Mouse (Mus musculus): ENCODE measurements around the gene Gtpbp3. TPM values are rescaled to one million over a fixed set of nuclear protein-coding genes. Genes with fewer than 3 reads are reported as not detected.
A peak's percentile ranks its signal among the peaks of the same experiment; 100 is the strongest.

The Gtpbp3 gene
- polyA plus RNA-seq, 1 experiment from 2014 or later, result 4.8 TPM

DNA sequence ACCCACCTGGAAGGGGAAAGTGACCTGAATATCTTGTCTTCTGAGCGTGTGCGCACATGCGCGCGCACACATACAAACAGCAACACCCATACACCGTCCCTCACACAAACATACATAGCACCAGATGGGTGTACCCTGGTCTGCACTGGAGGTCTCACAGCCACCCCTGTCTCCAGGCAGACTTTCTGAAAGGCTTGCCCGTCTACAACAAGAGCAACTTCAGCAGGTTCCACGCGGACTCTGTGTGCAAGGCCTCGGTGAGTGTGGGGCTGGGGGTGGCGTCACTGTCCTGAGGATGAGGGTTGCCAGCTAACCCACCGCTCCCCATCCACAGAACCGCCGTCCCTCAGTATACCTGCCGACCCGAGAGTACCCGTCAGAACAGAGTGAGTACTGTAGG, 16.0 kb upstream of the Gtpbp3 start:
- Histone ChIP-seq H3K4me1 (ENCODE audit: control insufficient read depth, insufficient read depth, low read length) (peaks cover 7% of the 10 kb centered on the region; the same call in 1 of the 2 replicates), H3K27me3 (ENCODE audit: control insufficient read depth, insufficient read depth, low read length) (no peaks in the 10 kb centered on the region), H3K36me3 (replicated peaks; ENCODE audit: control insufficient read depth, insufficient read depth, low read depth, low read length) (peaks cover 9% of the 10 kb centered on the region; the same call in 1 of the 2 replicates), H3K9ac (replicated peaks; ENCODE audit: low read length) (no peak overlapping the region), H3K9me3 (replicated peaks; ENCODE audit: control insufficient read depth, low read length) (no peaks in the 10 kb centered on the region), H3K27ac (replicated peaks; ENCODE audit: low read depth, low read length) (no peak overlapping the region), H3K4me2 (ENCODE audit: low read depth, low read length) (no peak overlapping the region), H3K4me3 (ENCODE audit: low read depth, low read length) (no peak overlapping the region)
- no peak for ATAC-seq (replicated peaks; ENCODE audit: insufficient number of reproducible peaks, low FRiP score, low TSS enrichment, low read depth)
- DNase-seq (ENCODE audit: low spot score), result no peak
- 93% methylated on average over 17 of the region's 17 CpGs for WGBS

DNA sequence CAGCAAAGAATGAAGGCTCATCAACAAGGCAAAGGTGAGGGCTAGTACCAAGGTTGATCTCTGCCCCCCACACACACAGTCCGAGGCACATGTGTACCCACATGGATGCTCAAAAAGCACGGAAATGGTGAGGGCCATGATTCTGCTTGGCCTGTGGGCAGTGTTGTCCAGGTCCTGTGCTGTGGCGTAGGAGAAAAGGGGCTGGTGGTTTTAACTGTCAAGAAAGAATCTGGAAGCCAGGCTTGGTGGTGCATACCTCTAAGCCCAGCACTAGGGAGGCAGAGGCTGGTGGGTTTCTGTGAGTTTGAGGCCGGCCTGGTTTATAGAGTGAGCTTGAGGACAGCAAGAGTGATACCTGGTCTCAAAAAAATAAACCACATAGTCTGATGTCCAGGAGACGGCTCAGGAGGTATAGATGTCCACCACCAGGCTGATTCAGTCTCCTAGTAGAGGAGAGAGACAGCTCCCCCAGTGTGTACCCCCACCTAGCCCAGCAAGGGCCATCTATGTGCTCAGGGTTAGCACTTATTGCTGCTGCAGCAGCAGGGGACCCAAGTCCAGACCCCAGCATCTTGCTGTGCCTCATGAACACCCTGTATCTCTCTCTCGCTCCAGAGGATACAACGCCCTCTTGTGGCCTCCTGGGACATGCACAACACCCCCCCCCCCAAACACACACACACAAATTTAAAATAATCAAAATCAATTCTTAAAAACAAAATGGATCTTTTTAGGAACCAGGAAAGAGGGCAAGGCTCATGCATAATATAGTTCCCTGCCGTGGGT, 15.1 kb upstream of the Gtpbp3 start:
- WGBS, result 90% methylated on average over 8 of the region's 8 CpGs
- ATAC-seq (replicated peaks; ENCODE audit: insufficient number of reproducible peaks, low FRiP score, low TSS enrichment, low read depth) (no peak), DNase-seq (ENCODE audit: low spot score) (no peak)
- Histone ChIP-seq H3K4me1 (ENCODE audit: control insufficient read depth, insufficient read depth, low read length) (peaks cover 12% of the 10 kb centered on the region; the same call in 1 of the 2 replicates), H3K27me3 (ENCODE audit: control insufficient read depth, insufficient read depth, low read length) (no peaks in the 10 kb centered on the region), H3K4me2 (ENCODE audit: low read depth, low read length) (no peak overlapping the region), H3K4me3 (ENCODE audit: low read depth, low read length) (no peak overlapping the region), H3K9me3 (replicated peaks; ENCODE audit: control insufficient read depth, low read length) (no peaks in the 10 kb centered on the region), H3K9ac (replicated peaks; ENCODE audit: low read length) (no peak overlapping the region), H3K27ac (replicated peaks; ENCODE audit: low read depth, low read length) (no peak overlapping the region), H3K36me3 (replicated peaks; ENCODE audit: control insufficient read depth, insufficient read depth, low read depth, low read length) (peaks cover 9% of the 10 kb centered on the region; the same call in 1 of the 2 replicates)

DNA sequence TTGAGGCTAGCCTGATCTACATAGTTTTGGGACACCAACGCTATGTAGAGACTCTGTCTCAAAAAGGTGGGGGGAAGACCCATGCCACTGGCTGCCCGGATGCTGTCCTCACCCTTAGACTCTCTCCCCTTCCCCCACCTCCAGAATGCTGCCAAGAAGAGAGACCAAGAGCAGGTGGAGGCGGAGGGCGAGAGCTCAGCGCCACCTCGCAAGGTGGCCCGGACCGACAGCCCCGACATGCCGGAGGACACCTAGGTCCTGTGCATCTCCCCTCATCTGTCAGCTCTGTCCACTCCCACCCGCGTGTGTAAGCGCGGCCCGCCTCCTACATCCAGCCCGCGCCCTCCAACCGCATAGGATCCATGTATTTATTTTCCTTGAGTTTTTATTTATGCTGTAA, 13.6 kb upstream of the Gtpbp3 start:
- WGBS, result 96% methylated on average over 16 of the region's 18 CpGs

DNA sequence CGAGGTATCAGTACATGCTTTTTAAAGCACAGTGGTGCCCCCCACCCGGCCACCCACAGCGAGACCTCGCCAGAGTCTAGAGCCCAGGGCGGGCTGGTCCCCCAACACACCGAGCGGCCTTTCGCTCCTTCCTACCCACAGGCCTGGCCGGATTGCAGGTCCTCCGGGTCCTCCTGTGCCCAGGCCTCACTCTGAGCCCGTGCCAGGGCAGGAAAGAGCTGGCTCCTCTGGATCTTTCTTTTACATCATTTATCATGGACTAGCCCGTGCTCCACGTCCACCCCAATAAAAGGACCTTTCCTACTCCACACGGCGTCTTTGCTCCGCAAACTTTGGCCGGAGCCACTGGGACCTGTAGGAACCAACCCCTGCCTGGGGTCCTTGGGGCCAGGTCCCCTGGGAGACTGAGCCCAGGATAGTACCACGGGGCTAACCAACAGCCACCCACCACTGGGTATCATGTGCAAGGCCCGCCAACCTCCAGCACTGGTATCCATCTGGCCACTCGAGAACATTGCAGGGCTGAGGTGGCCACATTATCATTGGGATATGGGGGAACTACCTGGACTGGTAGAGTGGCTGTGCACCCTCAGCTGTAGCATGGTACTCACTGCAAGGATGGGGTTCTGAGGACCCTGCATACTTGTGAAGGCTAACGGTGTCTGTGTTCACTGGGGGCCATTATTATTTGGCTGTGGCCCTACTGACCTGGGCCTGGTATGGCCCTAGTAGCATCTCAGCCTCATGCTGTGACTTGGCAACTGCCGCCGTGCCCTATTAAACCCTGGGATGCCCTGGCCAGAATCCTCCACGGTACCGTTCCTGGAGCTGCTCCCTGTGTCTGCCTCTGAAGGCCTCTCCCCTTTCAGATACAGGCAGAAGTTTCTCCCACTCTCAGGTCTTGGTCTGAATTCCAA, 12.9 kb upstream of the Gtpbp3 start:
- peaks cover 9% of the 10 kb centered on the region; the same call in 1 of the 2 replicates for H3K36me3 ChIP-seq (replicated peaks; ENCODE audit: control insufficient read depth, insufficient read depth, low read depth, low read length)
- ATAC-seq (replicated peaks; ENCODE audit: insufficient number of reproducible peaks, low FRiP score, low TSS enrichment, low read depth), result no peak
- 88% methylated on average over 25 of the region's 25 CpGs for WGBS

More for the DNA sequence above, 13.6 kb upstream of the Gtpbp3 start:
- ATAC-seq (replicated peaks; ENCODE audit: insufficient number of reproducible peaks, low FRiP score, low TSS enrichment, low read depth) (no peak), DNase-seq (ENCODE audit: low spot score) (no peak)
- no peak overlapping the region for H3K9ac ChIP-seq (replicated peaks; ENCODE audit: low read length)
- H3K4me3 ChIP-seq (ENCODE audit: low read depth, low read length), result no peak overlapping the region
- no peaks in the 10 kb centered on the region for H3K9me3 ChIP-seq (replicated peaks; ENCODE audit: control insufficient read depth, low read length)
- no peaks in the 10 kb centered on the region for H3K27me3 ChIP-seq (ENCODE audit: control insufficient read depth, insufficient read depth, low read length)
- no peak overlapping the region for H3K4me2 ChIP-seq (ENCODE audit: low read depth, low read length)
- H3K4me1 ChIP-seq (ENCODE audit: control insufficient read depth, insufficient read depth, low read length), result peaks cover 12% of the 10 kb centered on the region; the same call in 1 of the 2 replicates
- H3K27ac ChIP-seq (replicated peaks; ENCODE audit: low read depth, low read length), result no peak overlapping the region
- peaks cover 9% of the 10 kb centered on the region; the same call in 1 of the 2 replicates for H3K36me3 ChIP-seq (replicated peaks; ENCODE audit: control insufficient read depth, insufficient read depth, low read depth, low read length)

DNA sequence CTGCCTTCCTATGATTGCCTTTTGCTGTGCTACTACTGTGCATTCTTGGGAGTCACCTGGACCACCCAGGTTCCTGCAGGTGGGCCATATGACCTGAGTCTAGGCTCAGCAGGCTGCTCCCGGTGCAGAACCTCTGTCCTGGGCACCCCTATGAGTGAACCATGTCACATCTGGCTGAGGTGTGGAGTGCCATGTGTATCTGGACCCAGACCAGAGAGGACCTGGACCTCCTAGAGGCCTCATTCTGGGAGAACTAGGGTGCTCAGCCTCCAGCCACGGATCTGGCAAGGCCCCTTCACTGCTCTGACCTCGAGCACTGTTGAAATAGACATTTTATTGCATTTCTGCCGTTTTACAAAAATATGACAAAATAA, 12.2 kb upstream of the Gtpbp3 start:
- Histone ChIP-seq H3K4me3 (ENCODE audit: low read depth, low read length) (peak overlapping the region; percentile 52), H3K4me1 (ENCODE audit: control insufficient read depth, insufficient read depth, low read length) (peaks cover 5% of the 10 kb centered on the region; the same call in 1 of the 2 replicates), H3K4me2 (ENCODE audit: low read depth, low read length) (peak overlapping the region; percentile 86), H3K9me3 (replicated peaks; ENCODE audit: control insufficient read depth, low read length) (no peaks in the 10 kb centered on the region), H3K27me3 (ENCODE audit: control insufficient read depth, insufficient read depth, low read length) (no peaks in the 10 kb centered on the region), H3K9ac (replicated peaks; ENCODE audit: low read length) (peak overlapping the region; percentile 73), H3K27ac (replicated peaks; ENCODE audit: low read depth, low read length) (no peak overlapping the region), H3K36me3 (replicated peaks; ENCODE audit: control insufficient read depth, insufficient read depth, low read depth, low read length) (peaks cover 9% of the 10 kb centered on the region; the same call in 1 of the 2 replicates)
- DNase-seq (ENCODE audit: low spot score) (no peak), ATAC-seq (replicated peaks; ENCODE audit: insufficient number of reproducible peaks, low FRiP score, low TSS enrichment, low read depth) (0 out of 2 replicates have a peak, but pooled peaks have one; percentile 4)
- 30% methylated on average over 4 of the region's 4 CpGs for WGBS

More for the DNA sequence above, 12.9 kb upstream of the Gtpbp3 start:
- H3K27me3 ChIP-seq (ENCODE audit: control insufficient read depth, insufficient read depth, low read length), result no peaks in the 10 kb centered on the region
- H3K4me1 ChIP-seq (ENCODE audit: control insufficient read depth, insufficient read depth, low read length), result peaks cover 7% of the 10 kb centered on the region; the same call in 1 of the 2 replicates
- no peak overlapping the region; the same call in 1 of the 2 replicates for H3K9ac ChIP-seq (replicated peaks; ENCODE audit: low read length)
- DNase-seq (ENCODE audit: low spot score), result no peak
- no peak overlapping the region for H3K4me3 ChIP-seq (ENCODE audit: low read depth, low read length)
- H3K4me2 ChIP-seq (ENCODE audit: low read depth, low read length), result no peak overlapping the region
- H3K9me3 ChIP-seq (replicated peaks; ENCODE audit: control insufficient read depth, low read length), result no peaks in the 10 kb centered on the region
- H3K27ac ChIP-seq (replicated peaks; ENCODE audit: low read depth, low read length), result no peak overlapping the region

DNA sequence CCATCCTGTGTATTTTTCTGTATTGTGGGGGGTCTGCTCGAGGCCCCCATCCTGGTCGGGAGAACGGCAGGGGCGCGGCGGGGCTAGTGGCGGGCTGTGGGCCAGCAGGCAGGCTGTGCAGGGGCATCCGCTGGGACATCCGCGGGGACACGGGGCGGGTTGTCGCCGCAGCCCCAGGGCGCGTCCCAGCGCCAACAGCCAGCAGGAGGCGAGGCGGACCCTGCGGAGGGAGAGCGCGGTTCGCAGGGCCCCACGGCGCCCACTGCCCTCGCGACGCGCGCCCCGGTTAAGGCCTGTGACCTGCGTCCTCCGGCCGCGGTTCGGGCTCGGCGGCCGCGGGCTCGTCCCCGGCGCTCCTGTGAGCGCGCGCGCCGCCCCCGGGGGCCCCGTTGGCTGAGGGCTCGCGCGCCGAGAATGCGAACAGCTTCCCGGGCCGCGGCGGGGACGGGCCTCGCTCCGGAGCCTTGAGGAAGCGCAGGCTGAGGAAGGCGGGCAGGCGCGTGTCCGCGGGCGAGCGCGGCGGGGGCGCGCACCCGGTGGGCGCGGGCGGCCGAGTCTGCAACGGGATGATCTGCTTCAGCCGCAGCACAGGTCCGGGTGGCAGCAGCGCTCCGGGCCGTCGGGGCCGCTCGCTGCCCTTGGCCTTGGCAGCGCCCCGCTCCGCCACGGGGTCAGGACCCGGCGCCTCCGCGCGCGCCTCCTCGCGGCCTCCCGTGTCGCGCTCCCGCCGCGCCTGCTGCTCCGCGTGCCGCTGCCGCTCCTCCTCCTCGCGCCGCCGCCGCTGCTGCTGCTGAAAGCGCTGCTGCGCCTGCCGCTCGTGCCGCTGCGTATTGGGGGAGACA, 11.6 kb upstream of the Gtpbp3 start:
- 0% methylated on average over 76 of the region's 121 CpGs for WGBS
- Histone ChIP-seq H3K27ac (replicated peaks; ENCODE audit: low read depth, low read length) (peak overlapping the region; percentile 56), H3K4me2 (ENCODE audit: low read depth, low read length) (peak overlapping the region; percentile 86), H3K27me3 (ENCODE audit: control insufficient read depth, insufficient read depth, low read length) (no peaks in the 10 kb centered on the region), H3K9me3 (replicated peaks; ENCODE audit: control insufficient read depth, low read length) (no peaks in the 10 kb centered on the region), H3K36me3 (replicated peaks; ENCODE audit: control insufficient read depth, insufficient read depth, low read depth, low read length) (peaks cover 9% of the 10 kb centered on the region; the same call in 1 of the 2 replicates), H3K9ac (replicated peaks; ENCODE audit: low read length) (peak overlapping the region; percentile 73), H3K4me1 (ENCODE audit: control insufficient read depth, insufficient read depth, low read length) (peaks cover 5% of the 10 kb centered on the region; the same call in 1 of the 2 replicates), H3K4me3 (ENCODE audit: low read depth, low read length) (peak overlapping the region; percentile 52)
- ATAC-seq (replicated peaks; ENCODE audit: insufficient number of reproducible peaks, low FRiP score, low TSS enrichment, low read depth), result peak; percentile 44
- DNase-seq (ENCODE audit: low spot score), result peak; percentile 85

DNA sequence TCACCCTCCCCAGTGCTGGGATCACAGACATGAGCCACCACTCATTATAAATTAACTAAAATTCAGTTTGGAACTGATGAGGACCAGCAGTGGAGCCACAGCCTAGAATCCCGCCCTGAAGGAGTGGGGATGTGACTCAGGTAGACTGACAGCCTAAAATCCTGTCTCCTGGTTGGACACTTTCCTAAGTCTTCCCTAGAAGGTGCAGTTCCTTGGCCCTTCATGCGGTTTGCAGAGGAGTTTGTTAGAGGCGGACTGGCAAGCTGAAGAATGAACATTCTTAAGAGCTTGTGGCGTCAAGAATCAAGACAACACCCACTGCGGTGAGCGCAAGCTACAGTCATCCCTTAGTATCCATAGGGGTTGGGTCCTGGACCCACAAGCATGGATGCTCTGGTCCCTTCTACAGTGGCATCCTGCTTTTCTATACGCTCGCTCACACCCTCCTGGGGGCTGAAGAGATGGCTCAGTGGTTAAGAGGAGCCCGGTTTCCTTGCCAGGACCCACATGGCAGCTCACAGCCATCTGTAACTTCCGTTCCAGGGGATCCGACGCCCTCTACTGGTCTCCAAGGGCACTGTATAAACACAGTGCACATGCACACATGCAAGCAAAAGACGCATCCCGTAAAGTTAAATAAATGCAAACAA, 10.6 kb upstream of the Gtpbp3 start:
- WGBS, result 37% methylated on average over 14 of the region's 14 CpGs
- H3K4me1 ChIP-seq (ENCODE audit: control insufficient read depth, insufficient read depth, low read length), result peaks cover 5% of the 10 kb centered on the region; the same call in 1 of the 2 replicates
- no peaks in the 10 kb centered on the region for H3K27me3 ChIP-seq (ENCODE audit: control insufficient read depth, insufficient read depth, low read length)
- peaks cover 11% of the 10 kb centered on the region; the same call in 1 of the 2 replicates for H3K36me3 ChIP-seq (replicated peaks; ENCODE audit: control insufficient read depth, insufficient read depth, low read depth, low read length)
- H3K4me2 ChIP-seq (ENCODE audit: low read depth, low read length), result peak overlapping the region; percentile 86
- ATAC-seq (replicated peaks; ENCODE audit: insufficient number of reproducible peaks, low FRiP score, low TSS enrichment, low read depth) (no peak), DNase-seq (ENCODE audit: low spot score) (peak; percentile 43)
- H3K9ac ChIP-seq (replicated peaks; ENCODE audit: low read length), result no peak overlapping the region
- no peak overlapping the region for H3K27ac ChIP-seq (replicated peaks; ENCODE audit: low read depth, low read length)
- H3K9me3 ChIP-seq (replicated peaks; ENCODE audit: control insufficient read depth, low read length), result no peaks in the 10 kb centered on the region
- peak overlapping the region; percentile 52 for H3K4me3 ChIP-seq (ENCODE audit: low read depth, low read length)

Measured in embryonic facial prominence, embryonic 11.5 days (tissue).